38 mouse cellular contexts compared by ENCODE assay signal in the genomic region with DNA sequence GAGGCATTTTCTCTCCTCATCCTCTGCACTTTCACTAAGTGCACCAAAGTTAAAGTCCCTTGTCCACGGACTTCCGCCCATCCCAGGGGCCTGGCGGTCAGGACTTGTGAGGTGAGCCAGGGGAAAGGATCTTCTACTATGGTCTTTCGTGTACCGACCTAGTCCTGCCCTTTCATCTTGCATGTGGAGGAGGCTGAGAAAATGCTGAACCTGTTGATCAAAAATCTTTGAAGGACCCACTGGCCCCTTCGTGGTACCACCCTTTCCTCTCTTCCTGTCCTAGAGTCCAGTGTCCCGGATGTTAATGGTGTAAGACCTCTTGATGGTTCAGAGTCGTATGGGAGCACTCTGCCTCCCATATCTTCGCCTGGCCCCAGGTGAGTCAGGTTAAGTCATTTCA. TPM values are rescaled to one million over a fixed set of nuclear protein-coding genes. Genes with fewer than 3 reads are reported as not detected.
"Had no signal": no experiment of that assay in that cellular context is flagged by ENCODE, and none has a peak within 500 bp of the region (broad histone marks: within the 10 kb centered on the region; RNA-seq: fewer than 3 reads in every experiment).

A gene (plus strand): TSS at position 301 of the 400 bp plus-strand sequence.

- H3K27me3 ChIP-seq: limb, embryonic 12.5 days; limb, embryonic 13.5 days; limb, embryonic 15.5 days; lung, embryonic 15.5 days; midbrain, embryonic 13.5 days; midbrain, embryonic 15.5 days had no signal

- H3K36me3 ChIP-seq: limb, embryonic 10.5 days; limb, embryonic 12.5 days; limb, embryonic 13.5 days; limb, embryonic 15.5 days; liver, embryonic 12.5 days; liver, embryonic 13.5 days; liver, embryonic 15.5 days; lung, embryonic 15.5 days; midbrain, embryonic 10.5 days; midbrain, embryonic 12.5 days; midbrain, embryonic 13.5 days; midbrain, embryonic 15.5 days had no signal

- H3K4me2 ChIP-seq: limb, embryonic 12.5 days; limb, embryonic 13.5 days; limb, embryonic 15.5 days; liver, embryonic 11.5 days; liver, embryonic 12.5 days; liver, embryonic 13.5 days; liver, embryonic 15.5 days; lung, embryonic 14.5 days; lung, embryonic 15.5 days; midbrain, embryonic 11.5 days; midbrain, embryonic 12.5 days; midbrain, embryonic 13.5 days; midbrain, embryonic 15.5 days had no signal

- H3K9me3 ChIP-seq: limb, embryonic 10.5 days; limb, embryonic 12.5 days; limb, embryonic 13.5 days; limb, embryonic 15.5 days; liver, embryonic 12.5 days; liver, embryonic 13.5 days; liver, embryonic 15.5 days; lung, embryonic 15.5 days; megakaryocyte, embryonic 14.5 days; midbrain, embryonic 10.5 days; midbrain, embryonic 12.5 days; midbrain, embryonic 13.5 days; midbrain, embryonic 15.5 days had no signal

- H3K27ac ChIP-seq: limb, embryonic 10.5 days; limb, embryonic 12.5 days; limb, embryonic 13.5 days; limb, embryonic 15.5 days; liver, embryonic 12.5 days; liver, embryonic 13.5 days; liver, embryonic 14.5 days; liver, embryonic 15.5 days; lung, embryonic 15.5 days; macrophage; midbrain, embryonic 10.5 days; midbrain, embryonic 12.5 days; midbrain, embryonic 13.5 days; midbrain, embryonic 15.5 days had no signal

- H3K9ac ChIP-seq: limb, embryonic 12.5 days; limb, embryonic 13.5 days; limb, embryonic 15.5 days; liver, embryonic 12.5 days; liver, embryonic 13.5 days; liver, embryonic 14.5 days; liver, embryonic 15.5 days; liver, postnatal 0 days; lung, embryonic 14.5 days; lung, embryonic 15.5 days; midbrain, embryonic 12.5 days; midbrain, embryonic 13.5 days; midbrain, embryonic 15.5 days had no signal

- ATAC-seq: liver, embryonic 12.5 days; liver, postnatal 0 days; lung, postnatal 0 days; midbrain, embryonic 13.5 days; midbrain, embryonic 15.5 days; midbrain, embryonic 16.5 days had no signal

- DNase-seq: left cerebral cortex, postnatal 4 days; liver; liver, embryonic 13.5 days; liver, postnatal 0 days; lung, adult 18-20 months; lung, adult 2 months; lung, embryonic 14.5 days; lung, postnatal 10 days; lung, postnatal 14 days; lung, postnatal 36 days; lung, postnatal 4 days; midbrain, embryonic 14.5 days had no signal

- H3K4me3 ChIP-seq: limb, embryonic 10.5 days; limb, embryonic 12.5 days; limb, embryonic 13.5 days; limb, embryonic 15.5 days; liver, embryonic 12.5 days; liver, embryonic 13.5 days; liver, embryonic 15.5 days; lung, embryonic 15.5 days; megakaryocyte, embryonic 14.5 days; midbrain, embryonic 10.5 days; midbrain, embryonic 12.5 days; midbrain, embryonic 13.5 days; midbrain, embryonic 15.5 days; myocyte had no signal

- H3K4me1 ChIP-seq: limb, embryonic 10.5 days; limb, embryonic 12.5 days; limb, embryonic 13.5 days; limb, embryonic 15.5 days; midbrain, embryonic 10.5 days; midbrain, embryonic 12.5 days; midbrain, embryonic 13.5 days; midbrain, embryonic 15.5 days had no signal

RNA-seq across cellular contexts. Expression of the gene that starts here (rescaled TPM):
- polyA plus RNA-seq: limb, embryonic 10.5 days; limb, embryonic 11.5 days; limb, embryonic 12.5 days; limb, embryonic 13.5 days; limb, embryonic 14.5 days; limb, embryonic 15.5 days; liver, adult 2 months; liver, embryonic 11.5 days; liver, embryonic 12.5 days; liver, embryonic 13.5 days; liver, embryonic 14.5 days; liver, embryonic 15.5 days; liver, embryonic 16.5 days; liver, postnatal 0 days; lung, adult 2 months; lung, embryonic 14.5 days; lung, embryonic 15.5 days; lung, embryonic 16.5 days; lung, postnatal 0 days; macrophage; midbrain, embryonic 10.5 days; midbrain, embryonic 11.5 days; midbrain, embryonic 12.5 days; midbrain, embryonic 13.5 days; midbrain, embryonic 14.5 days; midbrain, embryonic 15.5 days; midbrain, embryonic 16.5 days; midbrain, postnatal 0 days; myocyte; neural tube, embryonic 11.5 days had no signal
